8 mouse cellular contexts compared by ENCODE assay signal in the genomic region with DNA sequence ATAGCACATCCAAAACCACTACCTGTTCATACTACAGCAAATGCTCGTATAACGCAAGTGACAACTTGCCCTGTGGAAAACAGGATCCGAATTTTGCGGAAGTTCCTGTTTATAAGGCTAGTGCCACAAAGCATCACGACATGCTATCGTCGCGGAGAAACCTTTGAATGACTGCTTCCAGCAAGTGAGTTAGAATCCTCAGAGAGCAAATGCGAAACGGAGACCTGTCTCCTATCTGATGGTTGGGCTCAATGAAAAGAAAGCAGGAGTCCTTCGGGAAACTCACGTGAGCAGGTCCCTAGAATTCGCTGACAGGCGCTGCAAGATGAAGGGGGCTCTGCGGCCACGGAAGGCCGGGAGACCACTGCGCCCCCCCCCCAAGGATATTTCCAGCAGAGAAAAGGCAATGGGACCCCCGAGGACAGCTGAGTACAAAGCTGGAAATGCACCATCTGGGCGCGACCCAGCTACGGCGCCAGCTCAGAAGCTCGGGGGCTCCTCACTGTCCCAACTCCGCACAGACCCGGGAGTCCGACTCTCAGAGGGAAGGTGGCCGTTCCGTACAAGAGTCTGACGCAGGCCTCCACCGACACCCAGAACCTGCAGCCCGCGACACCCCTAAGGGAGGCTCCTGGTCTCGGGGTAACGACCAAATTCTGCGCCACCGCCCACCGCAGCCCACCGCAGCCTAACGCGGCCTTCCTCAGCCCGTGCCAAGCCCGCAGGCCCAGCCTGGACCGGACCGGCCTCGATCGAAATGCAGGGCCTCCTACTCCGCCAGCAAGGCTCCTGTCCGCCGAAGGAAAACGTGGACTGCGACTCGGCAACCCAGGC. TPM values are rescaled to one million over a fixed set of nuclear protein-coding genes. Genes with fewer than 3 reads are reported as not detected.
DNase-seq lines count a peak whose midpoint lies in the region; ATAC-seq and TF ChIP-seq lines count a peak whose summit lies in the region.

No protein-coding gene starts in this region.

- H3K27ac ChIP-seq in embryonic facial prominence, embryonic 10.5 days (replicated peaks) = peak overlapping the region; percentile 98
- peak overlapping the region; percentile 94 for H3K27ac ChIP-seq in limb, embryonic 10.5 days
- H3K27ac ChIP-seq in midbrain, embryonic 12.5 days (replicated peaks) = peak overlapping the region; percentile 97

- H3K4me3 ChIP-seq in C2C12 (ENCODE audit: insufficient read depth, poor library complexity, severe bottlenecking) = peak overlapping the region; percentile 95
- H3K4me3 ChIP-seq in embryonic facial prominence, embryonic 10.5 days = peak overlapping the region; percentile 99
- H3K4me3 ChIP-seq in limb, embryonic 10.5 days = peak overlapping the region; percentile 90
- peak overlapping the region; percentile 95 for H3K4me3 ChIP-seq in midbrain, embryonic 12.5 days

- H3K4me1 ChIP-seq in embryonic facial prominence, embryonic 10.5 days = peaks cover 33% of the 10 kb centered on the region
- peaks cover 22% of the 10 kb centered on the region for H3K4me1 ChIP-seq in limb, embryonic 10.5 days
- H3K4me1 ChIP-seq in midbrain, embryonic 12.5 days = peaks cover 31% of the 10 kb centered on the region

- peak; percentile 6 to 22; a peak in 3 of 4 replicates for ATAC-seq in hematopoietic stem cell, adult 5-6 weeks (replicated peaks in 1 of 2; ENCODE audit: insufficient read depth in 1 of 2, low FRiP score in 2 of 2, low TSS enrichment in 1 of 2, low read depth in 1 of 2, poor library complexity in 2 of 2, severe bottlenecking in 2 of 2)
- ATAC-seq in midbrain, embryonic 12.5 days (ENCODE audit: low FRiP score, low read depth) = peak; percentile 55

- peak overlapping the region; percentile 81 for H3ac ChIP-seq in C2C12 (ENCODE audit: control insufficient read depth, insufficient read length, low read depth)

- H3K79me2 ChIP-seq in C2C12 (ENCODE audit: control insufficient read depth, insufficient read depth) = peaks cover 91% of the 10 kb centered on the region

- peaks cover 39% of the 10 kb centered on the region for H3K36me3 ChIP-seq in C2C12 (ENCODE audit: control insufficient read depth, insufficient read depth)
- peaks cover 39% of the 10 kb centered on the region for H3K36me3 ChIP-seq in embryonic facial prominence, embryonic 10.5 days (replicated peaks)
- peaks cover 39% of the 10 kb centered on the region for H3K36me3 ChIP-seq in limb, embryonic 10.5 days
- peaks cover 18% of the 10 kb centered on the region for H3K36me3 ChIP-seq in midbrain, embryonic 12.5 days

- no peak for TF ChIP-seq CTCF in C2C12 (IDR thresholded peaks at IDR 0.05; ENCODE audit: control insufficient read depth, insufficient read depth, insufficient read length)

- H3K27me3 ChIP-seq in C2C12 (ENCODE audit: control insufficient read depth, insufficient read depth, insufficient read length) = no peaks in the 10 kb centered on the region
- H3K27me3 ChIP-seq in embryonic facial prominence, embryonic 10.5 days (replicated peaks; ENCODE audit: low read depth, poor library complexity, severe bottlenecking) = no peaks in the 10 kb centered on the region
- H3K27me3 ChIP-seq in limb, embryonic 10.5 days (ENCODE audit: low read depth, poor library complexity, severe bottlenecking) = no peaks in the 10 kb centered on the region
- no peaks in the 10 kb centered on the region for H3K27me3 ChIP-seq in midbrain, embryonic 12.5 days

- WGBS in embryonic facial prominence, embryonic 10.5 days = under 1% methylated on average over 53 of the region's 53 CpGs
- under 1% methylated on average over 53 of the region's 53 CpGs for WGBS in limb, embryonic 10.5 days
- WGBS in midbrain, embryonic 12.5 days = 1% methylated on average over 53 of the region's 53 CpGs

- no peaks in the 10 kb centered on the region for H3K9me3 ChIP-seq in embryonic facial prominence, embryonic 10.5 days
- H3K9me3 ChIP-seq in limb, embryonic 10.5 days (replicated peaks) = no peaks in the 10 kb centered on the region
- H3K9me3 ChIP-seq in midbrain, embryonic 12.5 days = no peaks in the 10 kb centered on the region

- H3K4me2 ChIP-seq in midbrain, embryonic 12.5 days (replicated peaks) = peak overlapping the region; percentile 81

- peak; percentile 6 for DNase-seq in adrenal gland, postnatal 10 days
- no peak for DNase-seq in adrenal gland, adult 2 months
- DNase-seq in embryonic facial prominence, embryonic 10.5 days (ENCODE audit: low spot score) = no peak
- DNase-seq in limb, embryonic 10.5 days (ENCODE audit: low spot score) = no peak
- no peak for DNase-seq in ovary, postnatal 14 days (ENCODE audit: low spot score)

- peaks cover 78% of the 10 kb centered on the region for H3K79me3 ChIP-seq in C2C12 (ENCODE audit: low read depth)

- peak overlapping the region; percentile 92 for H3K9ac ChIP-seq in midbrain, embryonic 12.5 days (replicated peaks)

TF ChIP-seq in C2C12, 6 proteins besides CTCF, POLR2A, EP300 and RAD21:
- no peak for TF ChIP-seq USF1 (IDR thresholded peaks at IDR 0.05; ENCODE audit: low read depth)
- TF ChIP-seq FOSL1 (IDR thresholded peaks at IDR 0.05; ENCODE audit: insufficient read depth, low read length, poor library complexity, severe bottlenecking) = no peak
- no peak for TF ChIP-seq MAX (IDR thresholded peaks at IDR 0.05)
- no peak for TF ChIP-seq MYOG (IDR thresholded peaks at IDR 0.05; ENCODE audit: control insufficient read depth, extremely low read depth, insufficient read length)
- no peak for TF ChIP-seq CEBPB (IDR thresholded peaks at IDR 0.05; ENCODE audit: low read depth)
- no peak for TF ChIP-seq MYOD1 (IDR thresholded peaks at IDR 0.05; ENCODE audit: control insufficient read depth, insufficient read length, low read depth)

RNA-seq across cellular contexts. Expression of a gene that starts 0.6 kb away (rescaled TPM):
- 10 to 100 TPM; 31.9 to 37.7 TPM for total RNA-seq in adrenal gland, postnatal 10 days (2021)
- total RNA-seq in adrenal gland, adult 2 months (2021) = 10 to 100 TPM; 13.6 to 17.2 TPM
- 4.0 and 4.4 TPM in 2 replicates for polyA plus RNA-seq in adrenal gland, adult 2 months (2012; rRNA removed)
- polyA plus RNA-seq in C2C12 (2012; fragmentation: generic; extraction: Trizol) = 41.6 TPM
- polyA plus RNA-seq in embryonic facial prominence, embryonic 10.5 days (2016; fragmentation: Nextera tagmentation; extraction: Ambion mirVana) = 154 and 158 TPM in 2 replicates
- total RNA-seq in hematopoietic stem cell, adult 5-6 weeks (2017) = 65.1 and 92.5 TPM in 2 replicates
- 156 and 158 TPM in 2 replicates for polyA plus RNA-seq in limb, embryonic 10.5 days (2016; fragmentation: Nextera tagmentation; extraction: Ambion mirVana)
- 98.4 and 98.9 TPM in 2 replicates for polyA plus RNA-seq in midbrain, embryonic 12.5 days (2016; fragmentation: Nextera tagmentation; extraction: Ambion mirVana)

RNA-seq across cellular contexts. Expression of a gene that starts 0.8 kb away (rescaled TPM):
- 10 to 100 TPM; 82.6 to 84.7 TPM for total RNA-seq in adrenal gland, postnatal 10 days (2021)
- 100 to 1,000 TPM in 1 of 2 experiments, 10 to 100 TPM in 1; 90.1 to 101 TPM for total RNA-seq in adrenal gland, adult 2 months (2021)
- 3.7 and 4.3 TPM in 2 replicates for polyA plus RNA-seq in adrenal gland, adult 2 months (2012; rRNA removed)
- 38.8 TPM for polyA plus RNA-seq in C2C12 (2012; fragmentation: generic; extraction: Trizol)
- 140 and 147 TPM in 2 replicates for polyA plus RNA-seq in embryonic facial prominence, embryonic 10.5 days (2016; fragmentation: Nextera tagmentation; extraction: Ambion mirVana)
- total RNA-seq in hematopoietic stem cell, adult 5-6 weeks (2017) = 117 and 119 TPM in 2 replicates
- polyA plus RNA-seq in limb, embryonic 10.5 days (2016; fragmentation: Nextera tagmentation; extraction: Ambion mirVana) = 128 and 137 TPM in 2 replicates
- 171 and 180 TPM in 2 replicates for polyA plus RNA-seq in midbrain, embryonic 12.5 days (2016; fragmentation: Nextera tagmentation; extraction: Ambion mirVana)
